Mouse (Mus musculus) bone marrow macrophage, adult 2 months (primary cell): Measurements from ENCODE around the gene Rufy1.

ENCODE experiments used
- CTCF ChIP-seq: IDR thresholded peaks from 2 replicates; pipeline ENCODE4 v1.5.1; 2012; ENCODE audit warnings: low read depth, mild to moderate bottlenecking, low read length, moderate library complexity
- POLR2A ChIP-seq: IDR thresholded peaks from 2 replicates; pipeline ENCODE4 v1.6.1; 2012; ENCODE audit warnings: mild to moderate bottlenecking, low read depth, low read length, borderline replicate concordance

GRCm38 (mm10) chr11:50473933-50474332 lies 43.0 kb upstream of the Rufy1 start:
- no peak for TF ChIP-seq CTCF
- no peak for TF ChIP-seq POLR2A
